ENCODE assay signal across 8 mouse cellular contexts in genomic region chr11:30471751-30472593, GRCm38 (mm10). TPM values are rescaled to one million over a fixed set of nuclear protein-coding genes. Genes with fewer than 3 reads are reported as not detected.
DNase-seq lines count a peak whose midpoint lies in the region; ATAC-seq and TF ChIP-seq lines count a peak whose summit lies in the region.

4930505A04Rik (minus strand) TSS chr11:30471827.

- peaks cover 14% of the 10 kb centered on the region for H3K4me1 ChIP-seq in hindbrain, embryonic 13.5 days (replicated peaks)
- H3K4me1 ChIP-seq in lung, postnatal 0 days (ENCODE audit: insufficient read depth, low read depth, low read length) = 0 out of 2 replicates have a peak, but pooled peaks cover 2% of the 10 kb centered on the region

- peak within 1 kb of the TSS; percentile 67 for H3K4me2 ChIP-seq in hindbrain, embryonic 13.5 days
- peak within 1 kb of the TSS; percentile 74 for H3K4me2 ChIP-seq in lung, postnatal 0 days (replicated peaks; ENCODE audit: low read depth, low read length)

- H3K27ac ChIP-seq in hindbrain, embryonic 13.5 days = peak within 1 kb of the TSS; percentile 84
- peak within 1 kb of the TSS; percentile 83 for H3K27ac ChIP-seq in lung, postnatal 0 days (ENCODE audit: low read length)

- peak within 1 kb of the TSS; percentile 75 for H3K9ac ChIP-seq in hindbrain, embryonic 13.5 days
- H3K9ac ChIP-seq in lung, postnatal 0 days (replicated peaks; ENCODE audit: low read depth) = peak within 1 kb of the TSS; percentile 47

- peak; percentile 20; the same call in 1 of the 2 replicates for TF ChIP-seq EP300 in lung, postnatal 0 days (IDR thresholded peaks at IDR 0.05)

- no peak for TF ChIP-seq CTCF in lung, postnatal 0 days (IDR thresholded peaks at IDR 0.05)

- no peaks in the 10 kb centered on the region for H3K9me3 ChIP-seq in hindbrain, embryonic 13.5 days
- no peaks in the 10 kb centered on the region for H3K9me3 ChIP-seq in lung, postnatal 0 days (ENCODE audit: low read length)

- no peaks in the 10 kb centered on the region for H3K27me3 ChIP-seq in hindbrain, embryonic 13.5 days
- H3K27me3 ChIP-seq in lung, postnatal 0 days (replicated peaks; ENCODE audit: insufficient read depth, low read length) = no peaks in the 10 kb centered on the region

- DNase-seq in WW6 (ENCODE audit: low read depth, low spot score) = peak; percentile 93
- peak; percentile 86 to 93 for DNase-seq in cerebellum, postnatal 10 days
- DNase-seq in frontal cortex, postnatal 25 days (ENCODE audit: low spot score in 2 of 2) = peak; percentile 71 to 77
- DNase-seq in layer of hippocampus, postnatal 14 days (ENCODE audit: low spot score in 2 of 2) = peak; percentile 82 to 89
- DNase-seq in lung, postnatal 0 days (ENCODE audit: low spot score) = peak; percentile 99
- DNase-seq in retina, postnatal 1 day = peak; percentile 99
- peak; percentile 62 to 83 for DNase-seq in urinary bladder, postnatal 36 days (ENCODE audit: low spot score in 2 of 2)

- WGBS in hindbrain, embryonic 13.5 days = 7% methylated on average over 17 of the region's 17 CpGs
- WGBS in lung, postnatal 0 days = 3% methylated on average over 17 of the region's 17 CpGs

- no peaks in the 10 kb centered on the region for H3K36me3 ChIP-seq in hindbrain, embryonic 13.5 days
- no peaks in the 10 kb centered on the region for H3K36me3 ChIP-seq in lung, postnatal 0 days (ENCODE audit: insufficient read depth, low read length)

- peak; percentile 98 for ATAC-seq in hindbrain, embryonic 13.5 days (ENCODE audit: low FRiP score)
- peak; percentile 99 for ATAC-seq in lung, postnatal 0 days

- H3K4me3 ChIP-seq in hindbrain, embryonic 13.5 days = peak within 1 kb of the TSS; percentile 56
- peak within 1 kb of the TSS; percentile 49 for H3K4me3 ChIP-seq in lung, postnatal 0 days (ENCODE audit: low read depth, low read length)

RNA-seq across cellular contexts. Expression of gene 4930505A04Rik, which starts in this region (rescaled TPM):
- polyA plus RNA-seq in hindbrain, embryonic 13.5 days (2015; fragmentation: Nextera tagmentation; extraction: Ambion mirVana) = 0.22 and 0.51 TPM in 2 replicates
- total RNA-seq in layer of hippocampus, postnatal 14 days (2021) = under 1 TPM; 0.74 to 0.88 TPM
- 0.35 and 0.40 TPM in 2 replicates for polyA plus RNA-seq in lung, postnatal 0 days (2015; fragmentation: Nextera tagmentation; extraction: Ambion mirVana)

Comparison
In these comparisons a context has a peak if more than half of its experiments do, and no peak if none do; other contexts are left out.
1. Peak in every context shown above with its lines: DNase-seq, ATAC-seq, H3K4me3 ChIP-seq and H3K27ac ChIP-seq.
2. Peak in ATAC-seq, H3K4me3 ChIP-seq, H3K27ac ChIP-seq, H3K9ac ChIP-seq and H3K4me2 ChIP-seq in hindbrain, embryonic 13.5 days; RNA of the gene not detected or under 1 TPM.
3. Peak in DNase-seq in layer of hippocampus, postnatal 14 days; RNA of the gene not detected or under 1 TPM.
4. Peak in DNase-seq, ATAC-seq, H3K4me3 ChIP-seq, H3K27ac ChIP-seq, H3K9ac ChIP-seq and H3K4me2 ChIP-seq in lung, postnatal 0 days; RNA of the gene not detected or under 1 TPM.